In the genomic region with DNA sequence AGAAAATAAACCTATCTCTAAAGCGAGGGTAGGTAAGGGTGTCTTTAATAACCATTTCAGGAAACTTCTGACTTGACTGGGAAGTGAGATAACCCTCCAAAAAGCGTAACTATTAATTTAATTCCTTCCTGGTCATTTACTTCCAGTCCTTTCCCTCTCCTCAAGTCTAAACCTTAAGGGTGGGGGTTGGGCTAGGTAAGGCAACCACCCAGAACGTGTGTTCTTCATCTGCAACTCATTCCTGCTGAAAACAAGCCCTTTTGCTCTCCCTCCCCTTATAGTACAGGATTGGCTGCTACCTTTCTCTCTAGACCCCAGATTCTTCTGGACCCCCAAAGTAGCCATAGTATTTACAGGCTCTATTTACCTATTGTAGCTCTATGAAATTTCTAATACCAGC, we compare ENCODE assay signal across 8 mouse cellular contexts. TPM values are rescaled to one million over a fixed set of nuclear protein-coding genes. Genes with fewer than 3 reads are reported as not detected.
DNase-seq lines count a peak whose midpoint lies in the region; ATAC-seq and TF ChIP-seq lines count a peak whose summit lies in the region.

No protein-coding gene starts in this region.

- peak overlapping the region; percentile 76 for H3K27ac ChIP-seq in heart, embryonic 13.5 days (replicated peaks)
- H3K27ac ChIP-seq in ES-Bruce4 (ENCODE audit: insufficient read depth, low read length): peak overlapping the region; percentile 71
- peak overlapping the region; percentile 87 for H3K27ac ChIP-seq in limb, embryonic 10.5 days
- H3K27ac ChIP-seq in stomach, embryonic 15.5 days: peak overlapping the region; percentile 57

- ATAC-seq in heart, embryonic 13.5 days (ENCODE audit: extremely low read depth, insufficient number of reproducible peaks, low FRiP score, low TSS enrichment): no peak
- ATAC-seq in stomach, embryonic 15.5 days (ENCODE audit: insufficient read depth, low FRiP score, low read depth): no peak

- H3K36me3 ChIP-seq in heart, embryonic 13.5 days: peaks cover 11% of the 10 kb centered on the region
- H3K36me3 ChIP-seq in ES-Bruce4 (ENCODE audit: control insufficient read depth, insufficient read depth, low read length, poor library complexity, severe bottlenecking): peaks cover 16% of the 10 kb centered on the region
- peaks cover 18% of the 10 kb centered on the region for H3K36me3 ChIP-seq in limb, embryonic 10.5 days
- H3K36me3 ChIP-seq in stomach, embryonic 15.5 days: no peaks in the 10 kb centered on the region

- peak overlapping the region; percentile 59 for H3K4me3 ChIP-seq in heart, embryonic 13.5 days
- H3K4me3 ChIP-seq in ES-Bruce4 (ENCODE audit: low read depth, low read length): peak overlapping the region; percentile 67
- H3K4me3 ChIP-seq in limb, embryonic 10.5 days: peak overlapping the region; percentile 55
- peak overlapping the region; percentile 49 for H3K4me3 ChIP-seq in stomach, embryonic 15.5 days (replicated peaks)

- H3K4me2 ChIP-seq in heart, embryonic 13.5 days: peak overlapping the region; percentile 68
- H3K4me2 ChIP-seq in stomach, embryonic 15.5 days: peak overlapping the region; percentile 49

- no peaks in the 10 kb centered on the region for H3K27me3 ChIP-seq in heart, embryonic 13.5 days (replicated peaks)
- H3K27me3 ChIP-seq in ES-Bruce4 (ENCODE audit: control insufficient read depth, insufficient read depth, low read length, poor library complexity, severe bottlenecking): no peaks in the 10 kb centered on the region
- H3K27me3 ChIP-seq in limb, embryonic 10.5 days (ENCODE audit: low read depth, poor library complexity, severe bottlenecking): peaks cover 60% of the 10 kb centered on the region
- no peaks in the 10 kb centered on the region for H3K27me3 ChIP-seq in stomach, embryonic 15.5 days (replicated peaks)

- no peaks in the 10 kb centered on the region for H3K9me3 ChIP-seq in heart, embryonic 13.5 days
- H3K9me3 ChIP-seq in ES-Bruce4 (replicated peaks; ENCODE audit: control insufficient read depth, insufficient read depth, low read length, poor library complexity, severe bottlenecking): no peaks in the 10 kb centered on the region
- no peaks in the 10 kb centered on the region for H3K9me3 ChIP-seq in limb, embryonic 10.5 days (replicated peaks)
- no peaks in the 10 kb centered on the region for H3K9me3 ChIP-seq in stomach, embryonic 15.5 days

- H3K4me1 ChIP-seq in heart, embryonic 13.5 days: peaks cover 6% of the 10 kb centered on the region
- H3K4me1 ChIP-seq in ES-Bruce4 (ENCODE audit: control insufficient read depth, insufficient read depth, low read length): no peaks in the 10 kb centered on the region
- 0 out of 2 replicates have a peak, but pooled peaks cover 4% of the 10 kb centered on the region for H3K4me1 ChIP-seq in limb, embryonic 10.5 days
- no peaks in the 10 kb centered on the region for H3K4me1 ChIP-seq in stomach, embryonic 15.5 days

- no peak for TF ChIP-seq CTCF in ES-Bruce4 (IDR thresholded peaks at IDR 0.05; ENCODE audit: low read depth, low read length)

- no peak for TF ChIP-seq EP300 in ES-Bruce4 (IDR thresholded peaks at IDR 0.05; ENCODE audit: insufficient read depth, low read depth, low read length)

- 6% methylated on average over 3 of the region's 3 CpGs for WGBS in heart, embryonic 13.5 days
- WGBS in limb, embryonic 10.5 days: 7% methylated on average over 3 of the region's 3 CpGs
- 13% methylated on average over 3 of the region's 3 CpGs for WGBS in stomach, embryonic 15.5 days

- no peak for TF ChIP-seq POLR2A in ES-Bruce4 (IDR thresholded peaks at IDR 0.05; ENCODE audit: insufficient read depth, low read length)

- H3K9ac ChIP-seq in heart, embryonic 13.5 days: peak overlapping the region; percentile 72
- peak overlapping the region; percentile 86 for H3K9ac ChIP-seq in ES-Bruce4 (ENCODE audit: low read depth, poor library complexity, severe bottlenecking)
- H3K9ac ChIP-seq in stomach, embryonic 15.5 days: no peak overlapping the region

- no peak for DNase-seq in heart, adult 11 months
- DNase-seq in embryo, embryonic 9.5 days (ENCODE audit: extremely low spot score): peak; percentile 20
- no peak for DNase-seq in limb, embryonic 10.5 days (ENCODE audit: low spot score)
- DNase-seq in layer of hippocampus, adult 9-10 months (ENCODE audit: low spot score): no peak
- DNase-seq in spleen, adult 18-20 months: no peak

RNA-seq across cellular contexts. Expression of a gene that starts 0.8 kb away (rescaled TPM):
- 22.4 and 23.3 TPM in 2 replicates for polyA plus RNA-seq in heart, embryonic 13.5 days (2015; fragmentation: Nextera tagmentation; extraction: Ambion mirVana)
- 146 and 153 TPM in 2 replicates for polyA plus RNA-seq in ES-Bruce4 (2011; ENCODE audit: insufficient read depth, insufficient read length, low read depth, missing spikeins)
- polyA plus RNA-seq in limb, embryonic 10.5 days (2016; fragmentation: Nextera tagmentation; extraction: Ambion mirVana): 34.2 and 35.0 TPM in 2 replicates
- polyA plus RNA-seq in stomach, embryonic 15.5 days (2015; fragmentation: Nextera tagmentation; extraction: Ambion mirVana): 26.8 and 29.4 TPM in 2 replicates

RNA-seq across cellular contexts. Expression of a gene that starts 28.1 kb away (rescaled TPM):
- polyA plus RNA-seq in heart, embryonic 13.5 days (2015; fragmentation: Nextera tagmentation; extraction: Ambion mirVana): 6.4 and 6.9 TPM in 2 replicates
- polyA plus RNA-seq in ES-Bruce4 (2011; ENCODE audit: insufficient read depth, insufficient read length, low read depth, missing spikeins): 89.9 and 92.5 TPM in 2 replicates
- polyA plus RNA-seq in limb, embryonic 10.5 days (2016; fragmentation: Nextera tagmentation; extraction: Ambion mirVana): 15.3 and 17.0 TPM in 2 replicates
- polyA plus RNA-seq in stomach, embryonic 15.5 days (2015; fragmentation: Nextera tagmentation; extraction: Ambion mirVana): 7.7 and 8.1 TPM in 2 replicates
